Mouse (Mus musculus): Measurements from ENCODE around the gene Zp1. TPM values are rescaled to one million over a fixed set of nuclear protein-coding genes. Genes with fewer than 3 reads are reported as not detected.
A peak's percentile ranks its signal among the peaks of the same experiment; 100 is the strongest.

Gene Zp1
- polyA plus RNA-seq, 1 experiment from 2014 or later, result not detected

GRCm38 (mm10) chr19:10869886-10870527 lies 50.4 kb downstream of the Zp1 start, which contains the start of gene Tmem132a:
TSS of gene Tmem132a (minus strand) at chr19:10869940.
- Histone ChIP-seq H3K27me3 (ENCODE audit: control insufficient read depth, insufficient read depth, low read length) (no peaks in the 10 kb centered on the region), H3K36me3 (replicated peaks; ENCODE audit: control insufficient read depth, insufficient read depth, low read depth, low read length) (peaks cover 19% of the 10 kb centered on the region), H3K4me2 (ENCODE audit: low read depth, low read length) (peak within 1 kb of the TSS; percentile 86), H3K9me3 (replicated peaks; ENCODE audit: control insufficient read depth, low read length) (no peaks in the 10 kb centered on the region), H3K4me3 (ENCODE audit: low read depth, low read length) (peak within 1 kb of the TSS; percentile 89), H3K27ac (replicated peaks; ENCODE audit: low read depth, low read length) (peak within 1 kb of the TSS; percentile 91), H3K9ac (replicated peaks; ENCODE audit: low read length) (peak within 1 kb of the TSS; percentile 97), H3K4me1 (ENCODE audit: control insufficient read depth, insufficient read depth, low read length) (peaks cover 7% of the 10 kb centered on the region)
- 4% methylated on average over 8 of the region's 8 CpGs for WGBS
- DNase-seq (ENCODE audit: low spot score) (peak; percentile 36), ATAC-seq (replicated peaks; ENCODE audit: insufficient number of reproducible peaks, low FRiP score, low TSS enrichment, low read depth) (peak; percentile 61)

GRCm38 (mm10) chr19:10869241-10869885 lies 51.1 kb downstream of the Zp1 start:
- WGBS, result 0% methylated on average over 39 of the region's 43 CpGs
- Histone ChIP-seq H3K9ac (replicated peaks; ENCODE audit: low read length) (peak overlapping the region; percentile 97), H3K4me2 (ENCODE audit: low read depth, low read length) (peak overlapping the region; percentile 86), H3K27ac (replicated peaks; ENCODE audit: low read depth, low read length) (peak overlapping the region; percentile 91), H3K27me3 (ENCODE audit: control insufficient read depth, insufficient read depth, low read length) (no peaks in the 10 kb centered on the region), H3K9me3 (replicated peaks; ENCODE audit: control insufficient read depth, low read length) (no peaks in the 10 kb centered on the region), H3K4me3 (ENCODE audit: low read depth, low read length) (peak overlapping the region; percentile 89), H3K4me1 (ENCODE audit: control insufficient read depth, insufficient read depth, low read length) (peaks cover 7% of the 10 kb centered on the region), H3K36me3 (replicated peaks; ENCODE audit: control insufficient read depth, insufficient read depth, low read depth, low read length) (peaks cover 23% of the 10 kb centered on the region)
- ATAC-seq (replicated peaks; ENCODE audit: insufficient number of reproducible peaks, low FRiP score, low TSS enrichment, low read depth) (peak; percentile 93), DNase-seq (ENCODE audit: low spot score) (peak; percentile 93)

GRCm38 (mm10) chr19:10868623-10869141 lies 51.8 kb downstream of the Zp1 start:
- Histone ChIP-seq H3K9ac (replicated peaks; ENCODE audit: low read length) (peak overlapping the region; percentile 97), H3K4me2 (ENCODE audit: low read depth, low read length) (peak overlapping the region; percentile 86), H3K4me1 (ENCODE audit: control insufficient read depth, insufficient read depth, low read length) (peaks cover 7% of the 10 kb centered on the region), H3K27ac (replicated peaks; ENCODE audit: low read depth, low read length) (peak overlapping the region; percentile 91; the same call in 1 of the 2 replicates), H3K27me3 (ENCODE audit: control insufficient read depth, insufficient read depth, low read length) (no peaks in the 10 kb centered on the region), H3K4me3 (ENCODE audit: low read depth, low read length) (peak overlapping the region; percentile 89), H3K9me3 (replicated peaks; ENCODE audit: control insufficient read depth, low read length) (no peaks in the 10 kb centered on the region), H3K36me3 (replicated peaks; ENCODE audit: control insufficient read depth, insufficient read depth, low read depth, low read length) (peaks cover 22% of the 10 kb centered on the region)
- WGBS, result under 1% methylated on average over 17 of the region's 17 CpGs
- no peak for ATAC-seq (replicated peaks; ENCODE audit: insufficient number of reproducible peaks, low FRiP score, low TSS enrichment, low read depth)
- peak; percentile 43 for DNase-seq (ENCODE audit: low spot score)

- no peak overlapping the region for H3K27ac ChIP-seq (replicated peaks; ENCODE audit: low read depth, low read length)
- peak; percentile 9 for DNase-seq (ENCODE audit: low spot score)
- 25% methylated on average over 5 of the region's 5 CpGs for WGBS
- peaks cover 7% of the 10 kb centered on the region for H3K4me1 ChIP-seq (ENCODE audit: control insufficient read depth, insufficient read depth, low read length)
- ATAC-seq (replicated peaks; ENCODE audit: insufficient number of reproducible peaks, low FRiP score, low TSS enrichment, low read depth), result no peak
- H3K4me2 ChIP-seq (ENCODE audit: low read depth, low read length), result peak overlapping the region; percentile 86
- no peaks in the 10 kb centered on the region for H3K9me3 ChIP-seq (replicated peaks; ENCODE audit: control insufficient read depth, low read length)
- H3K36me3 ChIP-seq (replicated peaks; ENCODE audit: control insufficient read depth, insufficient read depth, low read depth, low read length), result peaks cover 21% of the 10 kb centered on the region
- peak overlapping the region; percentile 89 for H3K4me3 ChIP-seq (ENCODE audit: low read depth, low read length)
- no peaks in the 10 kb centered on the region for H3K27me3 ChIP-seq (ENCODE audit: control insufficient read depth, insufficient read depth, low read length)
- H3K9ac ChIP-seq (replicated peaks; ENCODE audit: low read length), result peak overlapping the region; percentile 97
Observed at GRCm38 (mm10) chr19:10867946-10868622, 52.3 kb downstream of the Zp1 start.

GRCm38 (mm10) chr19:10866351-10866750 lies 54.1 kb downstream of the Zp1 start:
- Histone ChIP-seq H3K36me3 (replicated peaks; ENCODE audit: control insufficient read depth, insufficient read depth, low read depth, low read length) (peaks cover 37% of the 10 kb centered on the region), H3K4me3 (ENCODE audit: low read depth, low read length) (no peak overlapping the region), H3K9me3 (replicated peaks; ENCODE audit: control insufficient read depth, low read length) (no peaks in the 10 kb centered on the region), H3K4me2 (ENCODE audit: low read depth, low read length) (no peak overlapping the region), H3K27ac (replicated peaks; ENCODE audit: low read depth, low read length) (no peak overlapping the region), H3K4me1 (ENCODE audit: control insufficient read depth, insufficient read depth, low read length) (peaks cover 7% of the 10 kb centered on the region), H3K27me3 (ENCODE audit: control insufficient read depth, insufficient read depth, low read length) (no peaks in the 10 kb centered on the region), H3K9ac (replicated peaks; ENCODE audit: low read length) (no peak overlapping the region)
- ATAC-seq (replicated peaks; ENCODE audit: insufficient number of reproducible peaks, low FRiP score, low TSS enrichment, low read depth), result no peak
- 94% methylated on average over 13 of the region's 13 CpGs for WGBS
- no peak for DNase-seq (ENCODE audit: low spot score)

Other genes starting within 250 kb of the Zp1 start
- gene Pga5, start 242.6 kb downstream of the Zp1 start, polyA plus RNA-seq (2014; fragmentation: Nextera tagmentation; extraction: Ambion mirVana), result not detected in 2 replicates
- gene Vps37c, start 231.9 kb downstream of the Zp1 start, polyA plus RNA-seq (2014; fragmentation: Nextera tagmentation; extraction: Ambion mirVana), result 26.2 and 31.8 TPM in 2 replicates
- 0.15 TPM in 1 of 2 replicates, not detected in the other for gene Cd5, start 181.6 kb downstream of the Zp1 start, polyA plus RNA-seq (2014; fragmentation: Nextera tagmentation; extraction: Ambion mirVana)
- gene Cd6, start 90.6 kb downstream of the Zp1 start, polyA plus RNA-seq (2014; fragmentation: Nextera tagmentation; extraction: Ambion mirVana), result not detected in 2 replicates
- gene Slc15a3, start 80.9 kb downstream of the Zp1 start, polyA plus RNA-seq (2014; fragmentation: Nextera tagmentation; extraction: Ambion mirVana), result 0.24 and 0.67 TPM in 2 replicates
- gene Tmem132a, start 50.7 kb downstream of the Zp1 start, polyA plus RNA-seq (2014; fragmentation: Nextera tagmentation; extraction: Ambion mirVana), result 51.5 and 60.8 TPM in 2 replicates
- 64.9 and 67.5 TPM in 2 replicates for gene Tmem109, start 38.6 kb downstream of the Zp1 start, polyA plus RNA-seq (2014; fragmentation: Nextera tagmentation; extraction: Ambion mirVana)
- 46.7 and 48.4 TPM in 2 replicates for gene Prpf19, start 25.4 kb downstream of the Zp1 start, polyA plus RNA-seq (2014; fragmentation: Nextera tagmentation; extraction: Ambion mirVana)
- not detected in 2 replicates for gene Ptgdr2, start 16.5 kb upstream of the Zp1 start, polyA plus RNA-seq (2014; fragmentation: Nextera tagmentation; extraction: Ambion mirVana)
- gene Ccdc86, start 28.6 kb upstream of the Zp1 start, polyA plus RNA-seq (2014; fragmentation: Nextera tagmentation; extraction: Ambion mirVana), result 24.0 and 25.1 TPM in 2 replicates
- not detected in 2 replicates for gene Ms4a10, start 54.0 kb upstream of the Zp1 start, polyA plus RNA-seq (2014; fragmentation: Nextera tagmentation; extraction: Ambion mirVana)
- gene Ms4a15, start 72.6 kb upstream of the Zp1 start, polyA plus RNA-seq (2014; fragmentation: Nextera tagmentation; extraction: Ambion mirVana), result not detected in 2 replicates
- not detected in 2 replicates for gene Ms4a18, start 97.4 kb upstream of the Zp1 start, polyA plus RNA-seq (2014; fragmentation: Nextera tagmentation; extraction: Ambion mirVana)
- gene Ms4a8a, start 160.5 kb upstream of the Zp1 start, polyA plus RNA-seq (2014; fragmentation: Nextera tagmentation; extraction: Ambion mirVana), result not detected in 2 replicates
- gene 1700017D01Rik, start 210.2 kb upstream of the Zp1 start, polyA plus RNA-seq (2014; fragmentation: Nextera tagmentation; extraction: Ambion mirVana), result not detected in 2 replicates
- gene 1700025F22Rik, start 244.7 kb upstream of the Zp1 start, polyA plus RNA-seq (2014; fragmentation: Nextera tagmentation; extraction: Ambion mirVana), result not detected in 2 replicates

Measured in embryonic facial prominence, embryonic 11.5 days (tissue).